Mouse (Mus musculus): ENCODE measurements around the gene Fut1. TPM values are rescaled to one million over a fixed set of nuclear protein-coding genes. Genes with fewer than 3 reads are reported as not detected.

Gene Fut1
- polyA plus RNA-seq, 1 experiment from 2014 or later = not detected

- Histone ChIP-seq H3K4me3 (no peak overlapping the region), H3K36me3 (replicated peaks) (peaks cover 19% of the 10 kb centered on the region), H3K9me3 (peaks cover 3% of the 10 kb centered on the region; the same call in 1 of the 2 replicates), H3K4me1 (peaks cover 33% of the 10 kb centered on the region), H3K27me3 (ENCODE audit: poor library complexity, severe bottlenecking) (peaks cover 46% of the 10 kb centered on the region), H3K27ac (no peak overlapping the region)
- 87% methylated on average over 15 of the region's 15 CpGs for WGBS
- no peak for DNase-seq (ENCODE audit: extremely low spot score, low spot score)
Measured at GRCm38 (mm10) chr7:45635711-45636688, 18.9 kb downstream of the Fut1 start.

GRCm38 (mm10) chr7:45637710-45638109 is 20.6 kb downstream of the Fut1 start:
- no peak for DNase-seq (ENCODE audit: extremely low spot score, low spot score)
- Histone ChIP-seq H3K9me3 (peaks cover 3% of the 10 kb centered on the region; the same call in 1 of the 2 replicates), H3K4me3 (peak overlapping the region; percentile 37; the same call in 1 of the 2 replicates), H3K27me3 (ENCODE audit: poor library complexity, severe bottlenecking) (peaks cover 35% of the 10 kb centered on the region), H3K27ac (no peak overlapping the region), H3K4me1 (peaks cover 42% of the 10 kb centered on the region), H3K36me3 (replicated peaks) (peaks cover 19% of the 10 kb centered on the region)
- 93% methylated on average over 6 of the region's 6 CpGs for WGBS

DNA sequence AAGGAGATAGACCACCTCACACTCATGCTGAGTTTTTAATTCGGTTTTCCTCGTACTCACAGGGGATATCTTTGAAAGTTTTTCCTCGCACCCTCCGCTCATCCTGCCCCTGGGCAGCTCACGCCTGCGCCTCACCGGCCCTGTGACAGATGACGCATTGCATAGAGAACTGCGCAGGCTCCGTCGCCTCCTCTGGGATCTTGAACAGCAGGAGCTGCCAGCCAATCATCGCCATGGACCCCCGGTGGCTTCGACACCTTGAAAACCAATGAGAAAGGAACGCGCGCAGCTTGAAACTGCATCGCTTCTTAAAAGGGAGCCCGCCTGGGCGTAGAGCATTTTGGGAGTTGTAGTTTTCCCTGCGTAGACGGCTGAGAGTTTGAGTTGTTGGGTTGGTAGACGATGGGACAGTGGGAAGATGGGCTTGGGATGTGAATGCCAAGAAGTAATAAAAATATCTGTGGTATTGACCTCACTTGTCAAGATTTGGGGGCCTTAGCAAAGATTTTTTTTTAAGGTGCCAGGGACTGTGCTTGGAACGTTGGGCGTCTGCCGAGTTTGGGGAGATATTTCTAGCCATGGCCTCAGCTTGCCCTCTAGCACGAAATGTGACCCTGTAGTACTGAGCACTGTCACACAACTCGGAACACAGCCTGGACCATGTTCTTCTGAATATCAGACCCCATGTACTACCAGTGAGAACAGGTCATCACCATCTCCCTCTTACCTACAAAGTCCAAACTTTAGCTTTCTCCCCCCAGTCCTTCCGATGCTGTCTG is 21.7 kb downstream of the Fut1 start:
- peaks cover 24% of the 10 kb centered on the region for H3K27me3 ChIP-seq (ENCODE audit: poor library complexity, severe bottlenecking)
- H3K9me3 ChIP-seq = peaks cover 3% of the 10 kb centered on the region; the same call in 1 of the 2 replicates
- DNase-seq (ENCODE audit: extremely low spot score, low spot score) = peak; percentile 94
- peaks cover 50% of the 10 kb centered on the region for H3K4me1 ChIP-seq
- H3K27ac ChIP-seq = peak overlapping the region; percentile 73
- peaks cover 19% of the 10 kb centered on the region for H3K36me3 ChIP-seq (replicated peaks)
- 19% methylated on average over 29 of the region's 29 CpGs for WGBS
- H3K4me3 ChIP-seq = peak overlapping the region; percentile 37

DNA sequence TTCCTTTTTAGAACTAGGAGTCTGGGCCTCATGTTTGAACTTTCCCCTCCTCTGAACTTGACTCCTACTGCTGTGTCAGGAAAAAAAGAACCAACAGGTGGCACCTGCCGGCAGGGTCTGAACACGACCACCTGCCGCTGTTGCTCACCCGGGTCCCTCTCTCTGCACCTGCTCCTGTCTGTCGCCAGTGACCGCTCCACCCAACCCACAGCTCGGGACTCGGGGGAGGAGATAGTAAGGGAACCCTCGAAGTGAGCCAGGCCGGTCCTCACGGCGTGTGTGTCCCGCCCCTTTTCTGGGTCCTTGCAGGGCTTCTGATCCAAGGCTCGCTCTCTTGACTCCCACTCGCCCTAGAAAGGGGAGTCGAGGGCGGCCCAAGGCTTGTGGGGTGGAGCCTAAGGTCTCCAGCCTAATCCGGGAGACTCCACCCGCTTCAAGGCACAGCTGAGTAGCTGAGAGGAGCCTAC is 22.5 kb downstream of the Fut1 start, which contains the start of gene Mamstr:
Gene Mamstr (plus strand): TSS at position 417 of the 467 bp plus-strand sequence.
- peak within 1 kb of the TSS; percentile 73 for H3K27ac ChIP-seq
- peaks cover 23% of the 10 kb centered on the region for H3K27me3 ChIP-seq (ENCODE audit: poor library complexity, severe bottlenecking)

DNA sequence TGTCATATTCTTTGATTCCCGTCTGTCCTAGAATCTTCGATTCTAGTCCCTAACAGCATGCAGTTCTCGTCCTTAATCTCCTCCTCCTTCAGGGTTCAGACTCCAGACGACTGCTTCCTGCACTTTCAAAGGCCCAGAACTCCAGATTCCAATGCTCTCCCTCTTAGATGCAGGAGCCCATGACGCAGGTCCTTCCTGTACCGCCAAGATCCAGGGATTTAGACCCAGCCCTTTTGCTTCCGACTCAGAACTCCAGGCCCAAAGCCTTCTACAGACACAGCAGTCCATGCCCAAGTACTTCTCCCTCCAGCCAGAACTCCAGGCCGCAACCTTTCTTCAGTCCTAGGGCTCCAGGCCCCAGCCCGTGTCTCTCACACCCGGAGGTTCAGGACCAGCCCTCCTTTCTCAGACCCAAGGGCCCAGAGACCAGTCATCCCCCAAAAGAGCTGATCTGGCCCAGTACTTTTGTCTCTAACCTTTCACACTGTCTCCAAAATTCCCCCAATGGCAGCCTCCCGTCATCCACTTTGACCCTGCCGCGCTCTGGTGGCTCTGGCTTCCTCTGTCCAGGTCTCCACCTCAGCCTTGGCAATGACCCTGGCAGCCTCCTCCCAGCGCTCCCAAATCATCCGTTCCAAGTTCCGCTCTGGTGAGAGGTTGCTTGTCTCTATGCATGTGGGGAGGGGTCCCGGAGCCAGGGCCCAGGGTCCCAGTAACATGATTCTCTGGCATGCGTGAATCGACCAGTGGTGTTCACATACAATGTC is 23.3 kb downstream of the Fut1 start:
- Histone ChIP-seq H3K4me3 (no peak overlapping the region; the same call in 1 of the 2 replicates), H3K36me3 (replicated peaks) (peaks cover 19% of the 10 kb centered on the region), H3K4me1 (peaks cover 62% of the 10 kb centered on the region), H3K27ac (peak overlapping the region; percentile 56; the same call in 1 of the 2 replicates), H3K9me3 (peaks cover 3% of the 10 kb centered on the region; the same call in 1 of the 2 replicates), H3K27me3 (ENCODE audit: poor library complexity, severe bottlenecking) (peaks cover 23% of the 10 kb centered on the region)
- no peak for DNase-seq (ENCODE audit: extremely low spot score, low spot score)
- 73% methylated on average over 19 of the region's 19 CpGs for WGBS

More for the DNA sequence above, 22.5 kb downstream of the Fut1 start, which contains the start of gene Mamstr:
- Histone ChIP-seq H3K36me3 (replicated peaks) (peaks cover 19% of the 10 kb centered on the region), H3K4me1 (peaks cover 57% of the 10 kb centered on the region), H3K9me3 (peaks cover 3% of the 10 kb centered on the region; the same call in 1 of the 2 replicates), H3K4me3 (peak within 1 kb of the TSS; percentile 37)
- WGBS = 19% methylated on average over 19 of the region's 19 CpGs
- DNase-seq (ENCODE audit: extremely low spot score, low spot score) = no peak

GRCm38 (mm10) chr7:45641391-45642040 is 24.4 kb downstream of the Fut1 start:
- H3K4me1 ChIP-seq = peaks cover 62% of the 10 kb centered on the region
- H3K4me3 ChIP-seq = 0 out of 2 replicates have a peak overlapping the region, but pooled peaks have one; percentile 3
- no peak for DNase-seq (ENCODE audit: extremely low spot score, low spot score)
- 76% methylated on average over 17 of the region's 17 CpGs for WGBS
- H3K36me3 ChIP-seq (replicated peaks) = peaks cover 10% of the 10 kb centered on the region
- H3K9me3 ChIP-seq = no peaks in the 10 kb centered on the region
- peaks cover 23% of the 10 kb centered on the region for H3K27me3 ChIP-seq (ENCODE audit: poor library complexity, severe bottlenecking)
- peak overlapping the region; percentile 31; the same call in 1 of the 2 replicates for H3K27ac ChIP-seq

- peaks cover 62% of the 10 kb centered on the region for H3K4me1 ChIP-seq
- 85% methylated on average over 5 of the region's 5 CpGs for WGBS
- peak overlapping the region; percentile 59 for H3K4me3 ChIP-seq
- DNase-seq (ENCODE audit: extremely low spot score, low spot score) = no peak
- H3K27ac ChIP-seq = peak overlapping the region; percentile 96; the same call in 1 of the 2 replicates
- peaks cover 5% of the 10 kb centered on the region; the same call in 1 of the 2 replicates for H3K36me3 ChIP-seq (replicated peaks)
- H3K9me3 ChIP-seq = no peaks in the 10 kb centered on the region
- H3K27me3 ChIP-seq (ENCODE audit: poor library complexity, severe bottlenecking) = peaks cover 23% of the 10 kb centered on the region
Measured at GRCm38 (mm10) chr7:45642083-45642482, 25.0 kb downstream of the Fut1 start.

DNA sequence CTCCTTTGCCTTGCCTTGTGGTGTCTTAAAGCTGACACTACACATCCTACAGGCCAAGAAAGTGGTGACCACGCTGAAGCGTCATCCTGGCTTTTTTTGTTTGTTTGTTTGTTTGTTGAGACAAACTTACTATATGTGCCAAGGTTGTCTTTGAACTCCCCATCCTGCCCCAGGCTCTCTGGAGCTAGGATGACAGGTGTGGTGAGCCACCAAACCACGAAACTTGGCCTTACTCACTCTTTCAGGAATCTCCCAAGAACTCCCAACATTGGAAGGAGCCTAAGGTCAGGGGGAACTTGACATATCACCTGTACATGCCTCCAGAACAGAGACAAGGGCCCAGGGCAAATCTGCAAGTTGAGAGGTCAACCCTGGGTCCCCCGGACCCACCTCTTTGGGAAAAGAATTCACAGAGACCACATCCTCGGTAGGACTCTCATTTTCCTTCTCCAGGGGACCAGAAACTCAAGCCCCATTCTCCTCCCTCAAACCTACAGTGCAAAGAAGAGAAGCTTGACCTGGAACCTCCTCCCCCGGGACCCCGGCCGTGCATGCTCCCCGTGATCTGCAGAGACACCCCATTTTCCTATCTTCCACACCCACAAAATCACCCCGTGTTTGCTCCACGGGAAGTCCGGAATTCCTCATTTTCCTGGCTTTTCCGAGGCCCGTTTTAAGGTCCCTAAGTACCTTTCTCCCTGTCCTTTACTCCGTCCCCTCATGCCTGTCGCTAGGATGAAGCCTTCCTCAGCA is 25.6 kb downstream of the Fut1 start:
- H3K4me1 ChIP-seq = peaks cover 62% of the 10 kb centered on the region
- 38% methylated on average over 16 of the region's 16 CpGs for WGBS

GRCm38 (mm10) chr7:45643441-45644178 is 26.5 kb downstream of the Fut1 start:
- peak; percentile 99 for DNase-seq (ENCODE audit: extremely low spot score, low spot score)
- Histone ChIP-seq H3K4me3 (peak overlapping the region; percentile 59), H3K4me1 (peaks cover 52% of the 10 kb centered on the region), H3K9me3 (no peaks in the 10 kb centered on the region), H3K27me3 (ENCODE audit: poor library complexity, severe bottlenecking) (peaks cover 23% of the 10 kb centered on the region), H3K27ac (peak overlapping the region; percentile 96), H3K36me3 (replicated peaks) (no peaks in the 10 kb centered on the region)
- WGBS = under 1% methylated on average over 28 of the region's 28 CpGs

More for the DNA sequence above, 25.6 kb downstream of the Fut1 start:
- peak overlapping the region; percentile 59 for H3K4me3 ChIP-seq
- DNase-seq (ENCODE audit: extremely low spot score, low spot score) = no peak
- peaks cover 23% of the 10 kb centered on the region for H3K27me3 ChIP-seq (ENCODE audit: poor library complexity, severe bottlenecking)
- no peaks in the 10 kb centered on the region for H3K36me3 ChIP-seq (replicated peaks)
- no peaks in the 10 kb centered on the region for H3K9me3 ChIP-seq
- H3K27ac ChIP-seq = peak overlapping the region; percentile 96

DNA sequence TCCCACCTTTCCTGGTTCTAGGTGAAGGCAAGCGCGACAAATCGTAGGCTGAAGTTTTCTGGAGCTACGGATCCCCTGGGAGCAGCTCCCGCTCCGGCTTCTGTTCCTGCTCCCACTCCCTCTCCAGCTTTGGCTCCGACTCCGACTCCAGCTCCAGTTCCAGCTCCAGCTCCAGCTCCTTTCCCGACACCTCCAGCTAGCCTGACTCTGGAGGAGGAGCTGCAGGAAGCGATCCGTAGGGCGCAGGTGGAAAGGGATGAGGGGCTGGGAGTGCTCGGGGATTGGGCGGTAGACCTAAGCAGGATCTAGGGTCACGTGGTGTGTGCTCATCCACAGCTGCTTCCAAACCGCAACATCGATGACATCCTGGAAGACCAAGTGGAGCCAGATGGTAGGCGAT is 27.1 kb downstream of the Fut1 start:
- Histone ChIP-seq H3K4me3 (peak overlapping the region; percentile 59), H3K27me3 (ENCODE audit: poor library complexity, severe bottlenecking) (peaks cover 23% of the 10 kb centered on the region), H3K4me1 (peaks cover 49% of the 10 kb centered on the region), H3K36me3 (replicated peaks) (no peaks in the 10 kb centered on the region), H3K27ac (peak overlapping the region; percentile 96), H3K9me3 (no peaks in the 10 kb centered on the region)
- DNase-seq (ENCODE audit: extremely low spot score, low spot score) = peak; percentile 54
- 3% methylated on average over 18 of the region's 18 CpGs for WGBS
